Mouse (Mus musculus) lung, postnatal 4 days (tissue): ENCODE measurements around the gene Gm13304.
"Not testable (repeated sequence)": the region's sequence is repeated elsewhere in the genome, so short reads cannot be mapped to it uniquely, and the experiment has no call there.

Experiments
- DNase-seq, 2 experiments: peaks; one replicate each; pipeline ENCODE4 v3.0.0; 2021

The Gm13304 gene

GRCm38 (mm10) chr4:42114517-42114916 is at the start of gene Gm13304:
Gene Gm13304 (plus strand): TSS chr4:42114817.
- DNase-seq = not testable (repeated sequence)

- not testable (repeated sequence) for DNase-seq
Measured at GRCm38 (mm10) chr4:42090907-42091306, 23.7 kb upstream of the Gm13304 start, which contains the start of gene Gm3893. Gene Gm3893 (plus strand): TSS chr4:42091207.

GRCm38 (mm10) chr4:42153136-42153535 is 38.5 kb downstream of the Gm13304 start, which contains the start of gene Gm13306:
Gene Gm13306 (plus strand): TSS chr4:42153436.
- not testable (repeated sequence) for DNase-seq
